Mouse (Mus musculus): ENCODE data around the gene Adad2.

GRCm38 (mm10) chr8:119646846-119647245 is 34.3 kb downstream of the Adad2 start:
- no peak for TF ChIP-seq POLR2A (IDR thresholded peaks at IDR 0.05; ENCODE audit: control insufficient read depth, low read depth, low read length)
- TF ChIP-seq CTCF (IDR thresholded peaks at IDR 0.05; ENCODE audit: control insufficient read depth, insufficient read depth, insufficient replicate concordance, low read depth, low read length) = no peak
